Mouse (Mus musculus): ENCODE data around the gene B830017H08Rik.

GRCm38 (mm10) chr16:17835481-17835880 is 2.6 kb downstream of the B830017H08Rik start:
- TF ChIP-seq CHD2 (IDR thresholded peaks at IDR 0.05; ENCODE audit: low read depth, low read length) (no peak), ZNF384 (IDR thresholded peaks at IDR 0.05; ENCODE audit: low read depth, low read length) (no peak)
